Mouse (Mus musculus) erythroblast, embryonic 14.5 days (primary cell): ENCODE data around the gene Peli2. TPM values are rescaled to one million over a fixed set of nuclear protein-coding genes. Genes with fewer than 3 reads are reported as not detected.

ENCODE experiments used
- H3K27me3 ChIP-seq: 2 replicates; pipeline ENCODE4 v1.6.1; 2012; ENCODE audit warnings: inconsistent platforms; ENCODE audit not compliant: control insufficient read depth
- H3K36me3 ChIP-seq: 2 replicates; pipeline ENCODE4 v1.6.1; 2012; ENCODE audit warnings: mild to moderate bottlenecking, inconsistent platforms; ENCODE audit not compliant: control insufficient read depth
- H3K4me1 ChIP-seq: 2 replicates; pipeline ENCODE4 v1.6.1; 2012; ENCODE audit warnings: inconsistent platforms; ENCODE audit not compliant: control insufficient read depth
- H3K4me3 ChIP-seq: replicated peaks from 2 replicates; pipeline ENCODE3; 2012; ENCODE audit warnings: moderate library complexity, mild to moderate bottlenecking, inconsistent platforms
- H3K9me3 ChIP-seq: 2 replicates; pipeline ENCODE4 v1.6.1; 2012; ENCODE audit warnings: low read length, inconsistent platforms, mixed read lengths; ENCODE audit not compliant: control insufficient read depth
- GATA1 ChIP-seq: IDR thresholded peaks from 2 replicates; pipeline ENCODE4 v1.6.1; 2012; ENCODE audit warnings: low read length, inconsistent platforms, mixed read lengths
- TAL1 ChIP-seq: IDR thresholded peaks from 3 replicates; pipeline ENCODE4 v1.6.1; 2012; ENCODE audit warnings: low read length, inconsistent platforms, mixed read lengths
- polyA plus RNA-seq: library from polyadenylated mRNA; stranded (reverse); fragments of >175 nt; gene quantifications from 2 replicates; pipeline ENCODE4 v1.2.3, GENCODE M21; 2012

The Peli2 gene
- polyA plus RNA-seq, 1 experiment, result not detected

GRCm38 (mm10) chr14:48258696-48259366 is 138.2 kb downstream of the Peli2 start:
- Histone ChIP-seq H3K36me3 (no peaks in the 10 kb centered on the region), H3K9me3 (no peaks in the 10 kb centered on the region)
- TF ChIP-seq TAL1, result no peak
- no peak for TF ChIP-seq GATA1

GRCm38 (mm10) chr14:48263146-48263545 is 142.5 kb downstream of the Peli2 start:
- Histone ChIP-seq H3K9me3 (no peaks in the 10 kb centered on the region), H3K27me3 (no peaks in the 10 kb centered on the region), H3K36me3 (no peaks in the 10 kb centered on the region), H3K4me3 (no peak overlapping the region), H3K4me1 (no peaks in the 10 kb centered on the region)
- no peak for TF ChIP-seq TAL1
- TF ChIP-seq GATA1, result no peak

More at GRCm38 (mm10) chr14:48258696-48259366, 138.2 kb downstream of the Peli2 start:
- H3K27me3 ChIP-seq, result no peaks in the 10 kb centered on the region
- no peak overlapping the region for H3K4me3 ChIP-seq
- H3K4me1 ChIP-seq, result no peaks in the 10 kb centered on the region

- H3K4me1 ChIP-seq, result no peaks in the 10 kb centered on the region
- no peak overlapping the region for H3K4me3 ChIP-seq
- H3K27me3 ChIP-seq, result no peaks in the 10 kb centered on the region
- TF ChIP-seq TAL1, result no peak
- TF ChIP-seq GATA1, result no peak
- no peaks in the 10 kb centered on the region for H3K9me3 ChIP-seq
- H3K36me3 ChIP-seq, result no peaks in the 10 kb centered on the region
These were observed 146.1 kb downstream of the Peli2 start for GRCm38 (mm10) chr14:48266710-48267109.

- Histone ChIP-seq H3K9me3 (peaks cover 9% of the 10 kb centered on the region), H3K36me3 (no peaks in the 10 kb centered on the region), H3K27me3 (no peaks in the 10 kb centered on the region), H3K4me3 (no peak overlapping the region), H3K4me1 (no peaks in the 10 kb centered on the region)
- TF ChIP-seq GATA1 (no peak), TAL1 (no peak)
These were observed 157.7 kb downstream of the Peli2 start for GRCm38 (mm10) chr14:48278291-48278690.

GRCm38 (mm10) chr14:48286949-48287348 is 166.3 kb downstream of the Peli2 start:
- Histone ChIP-seq H3K4me1 (no peaks in the 10 kb centered on the region), H3K36me3 (no peaks in the 10 kb centered on the region), H3K9me3 (no peaks in the 10 kb centered on the region), H3K27me3 (no peaks in the 10 kb centered on the region), H3K4me3 (no peak overlapping the region)
- TF ChIP-seq GATA1, result no peak
- TF ChIP-seq TAL1, result no peak

- no peaks in the 10 kb centered on the region for H3K9me3 ChIP-seq
- H3K36me3 ChIP-seq, result no peaks in the 10 kb centered on the region
- no peaks in the 10 kb centered on the region for H3K4me1 ChIP-seq
- no peak for TF ChIP-seq GATA1
- TF ChIP-seq TAL1, result no peak
- H3K4me3 ChIP-seq, result no peak overlapping the region
- no peaks in the 10 kb centered on the region for H3K27me3 ChIP-seq
These were observed 167.0 kb downstream of the Peli2 start for GRCm38 (mm10) chr14:48287581-48287980.

GRCm38 (mm10) chr14:48288600-48288999 is 168.0 kb downstream of the Peli2 start:
- H3K4me3 ChIP-seq, result no peak overlapping the region
- TF ChIP-seq TAL1 (no peak), GATA1 (no peak)
- no peaks in the 10 kb centered on the region for H3K36me3 ChIP-seq
- no peaks in the 10 kb centered on the region for H3K27me3 ChIP-seq
- no peaks in the 10 kb centered on the region for H3K4me1 ChIP-seq
- no peaks in the 10 kb centered on the region for H3K9me3 ChIP-seq

- Histone ChIP-seq H3K4me3 (no peak overlapping the region), H3K27me3 (no peaks in the 10 kb centered on the region), H3K9me3 (no peaks in the 10 kb centered on the region), H3K36me3 (no peaks in the 10 kb centered on the region), H3K4me1 (no peaks in the 10 kb centered on the region)
- TF ChIP-seq GATA1 (no peak), TAL1 (no peak)
These were observed 169.3 kb downstream of the Peli2 start for GRCm38 (mm10) chr14:48289602-48290599.

GRCm38 (mm10) chr14:48293498-48293897 is 172.9 kb downstream of the Peli2 start:
- no peak overlapping the region for H3K4me3 ChIP-seq
- H3K27me3 ChIP-seq, result no peaks in the 10 kb centered on the region
- no peaks in the 10 kb centered on the region for H3K9me3 ChIP-seq
- H3K4me1 ChIP-seq, result no peaks in the 10 kb centered on the region
- TF ChIP-seq GATA1 (no peak), TAL1 (no peak)
- no peaks in the 10 kb centered on the region for H3K36me3 ChIP-seq
